Mouse (Mus musculus) CH12.LX (cell line): ENCODE measurements around the gene Gm11938. TPM values are rescaled to one million over a fixed set of nuclear protein-coding genes. Genes with fewer than 3 reads are reported as not detected.
"Not testable (repeated sequence)": the region's sequence is repeated elsewhere in the genome, so short reads cannot be mapped to it uniquely, and the experiment has no call there.

ENCODE experiments used
- DNase-seq: peaks from one replicate; pipeline ENCODE4 v3.0.0-alpha.2; 2013; ENCODE audit errors: extremely low read depth
- H3K27ac ChIP-seq: 2 replicates; pipeline ENCODE4 v1.5.1; 2012; ENCODE audit warnings: low read depth, mild to moderate bottlenecking, control low read depth, moderate library complexity; ENCODE audit not compliant: insufficient read depth
- H3K27me3 ChIP-seq: replicated peaks from 2 replicates; pipeline ENCODE3; 2012; ENCODE audit warnings: inconsistent platforms
- H3K36me3 ChIP-seq, 2 experiments: replicated peaks in 1 of 2; 2 replicates each; pipeline versions ENCODE3 to v1.6.1; 2012; ENCODE audit warnings: inconsistent platforms in 1 of 2, low read length in 1 of 2, mild to moderate bottlenecking in 1 of 2, mixed read lengths in 1 of 2, moderate library complexity in 1 of 2; ENCODE audit not compliant: control insufficient read depth in 1 of 2, insufficient read depth in 1 of 2
- H3K4me1 ChIP-seq, 2 experiments: 2 replicates each; pipeline ENCODE4 v1.6.1; 2012; ENCODE audit warnings: inconsistent platforms in 1 of 2, moderate library complexity in 1 of 2; ENCODE audit not compliant: insufficient read depth in 2 of 2, control insufficient read depth in 1 of 2
- H3K4me2 ChIP-seq: 2 replicates; pipeline ENCODE4 v1.6.1; 2012; ENCODE audit warnings: low read depth, mild to moderate bottlenecking, control low read depth; ENCODE audit not compliant: poor library complexity, insufficient read depth, severe bottlenecking
- H3K4me3 ChIP-seq, 3 experiments: fragments of 150-350 bp in 1 of 3; sonication (generic) in 1 of 3; replicated peaks in 1 of 3; 2 replicates each; pipeline versions ENCODE3 to v1.5.1; 2011 to 2012; ENCODE audit warnings: low read depth in 2 of 3, low read length in 2 of 3, mild to moderate bottlenecking in 2 of 3, moderate library complexity in 2 of 3, control low read depth in 1 of 3, improper control_type of control experiment in 1 of 3, inconsistent platforms in 1 of 3, mixed read lengths in 1 of 3; ENCODE audit not compliant: poor library complexity in 1 of 3
- H3K79me2 ChIP-seq: replicated peaks from 2 replicates; pipeline ENCODE4 v1.6.1; 2012; ENCODE audit warnings: mild to moderate bottlenecking, moderate library complexity; ENCODE audit not compliant: control insufficient read depth, poor library complexity, insufficient read depth, severe bottlenecking; ENCODE audit errors: extremely low read depth
- H3K9ac ChIP-seq: 2 replicates; pipeline ENCODE4 v1.6.1; 2012; ENCODE audit warnings: low read depth, mild to moderate bottlenecking, control low read depth, moderate library complexity; ENCODE audit not compliant: insufficient read depth
- H3K9me3 ChIP-seq: replicated peaks from 2 replicates; pipeline ENCODE3; 2012; ENCODE audit warnings: low read length, inconsistent platforms, mixed read lengths
- BHLHE40 ChIP-seq: IDR thresholded peaks from 2 replicates; pipeline ENCODE4 v1.6.1; 2011; ENCODE audit warnings: mild to moderate bottlenecking, low read depth, low read length, improper control_type of control experiment
- CHD1 ChIP-seq: IDR thresholded peaks from 2 replicates; pipeline ENCODE4 v1.6.1; 2012; ENCODE audit warnings: low read depth, low read length, improper control_type of control experiment, inconsistent platforms
- CHD2 ChIP-seq: IDR thresholded peaks from 2 replicates; pipeline ENCODE4 v1.6.1; 2011; ENCODE audit warnings: low read length, improper control_type of control experiment
- CTCF ChIP-seq, 2 experiments: IDR thresholded peaks in 1 of 2; conservative IDR thresholded peaks in 1 of 2; 2 replicates each; pipeline ENCODE4 v1.5.1; 2011 to 2012; ENCODE audit warnings: low read depth in 2 of 2, low read length in 2 of 2, improper control_type of control experiment in 1 of 2, inconsistent platforms in 1 of 2, mild to moderate bottlenecking in 1 of 2, moderate library complexity in 1 of 2
- ELF1 ChIP-seq: IDR thresholded peaks from 2 replicates; pipeline ENCODE4 v1.6.1; 2014; ENCODE audit warnings: low read depth, mild to moderate bottlenecking, inconsistent platforms, low read length, improper control_type of control experiment
- GABPA ChIP-seq: IDR thresholded peaks from 2 replicates; pipeline ENCODE4 v1.6.1; 2012; ENCODE audit warnings: low read depth, low read length, improper control_type of control experiment, inconsistent platforms; ENCODE audit not compliant: insufficient replicate concordance
- MAX ChIP-seq: IDR thresholded peaks from 2 replicates; pipeline ENCODE4 v1.6.1; 2011; ENCODE audit warnings: low read length, improper control_type of control experiment
- MAZ ChIP-seq: IDR thresholded peaks from 2 replicates; pipeline ENCODE4 v1.6.1; 2012; ENCODE audit warnings: low read depth, mild to moderate bottlenecking, inconsistent platforms, low read length, improper control_type of control experiment, moderate library complexity
- MEF2A ChIP-seq: IDR thresholded peaks from 2 replicates; pipeline ENCODE4 v1.6.1; 2014; ENCODE audit warnings: low read depth, mild to moderate bottlenecking, inconsistent platforms, low read length, improper control_type of control experiment, borderline replicate concordance
- MXI1 ChIP-seq: IDR thresholded peaks from 2 replicates; pipeline ENCODE4 v1.6.1; 2011; ENCODE audit warnings: mild to moderate bottlenecking, low read depth, low read length, improper control_type of control experiment
- PAX5 ChIP-seq: IDR thresholded peaks from 2 replicates; pipeline ENCODE4 v1.6.1; 2012; ENCODE audit warnings: low read length, inconsistent platforms, mixed read lengths
- RCOR1 ChIP-seq: conservative IDR thresholded peaks from 2 replicates; pipeline ENCODE4 v1.6.1; 2012; ENCODE audit warnings: low read depth, mild to moderate bottlenecking, inconsistent platforms, low read length, improper control_type of control experiment
- SMC3 ChIP-seq: IDR thresholded peaks from 2 replicates; pipeline ENCODE4 v1.6.1; 2011; ENCODE audit warnings: low read depth, low read length, improper control_type of control experiment
- TBP ChIP-seq: conservative IDR thresholded peaks from 2 replicates; pipeline ENCODE4 v1.6.1; 2011; ENCODE audit warnings: low read depth, low read length, improper control_type of control experiment
- UBTF ChIP-seq: IDR thresholded peaks from 2 replicates; pipeline ENCODE4 v1.6.1; 2012; ENCODE audit warnings: low read depth, mild to moderate bottlenecking, inconsistent platforms, low read length, improper control_type of control experiment, moderate library complexity
- USF2 ChIP-seq: conservative IDR thresholded peaks from 2 replicates; pipeline ENCODE4 v1.6.1; 2011; ENCODE audit warnings: low read depth, low read length, improper control_type of control experiment
- ZKSCAN1 ChIP-seq: IDR thresholded peaks from 2 replicates; pipeline ENCODE4 v1.6.1; 2012; ENCODE audit warnings: low read depth, inconsistent platforms, low read length, improper control_type of control experiment, borderline replicate concordance
- dilution Hi-C: fragments of 300-500 bp; cut with MboI; formaldehyde crosslinking; loops from 2 replicates; pipeline ENCODE4 v1.14.3; 2020; ENCODE audit warnings: low sequenced_read_pairs; ENCODE audit not compliant: extremely low pct_unique_long_range_greater_than_20kb, extremely low pct_ligation_motif_present
- in situ Hi-C: fragments of 300-500 bp; cut with MboI; formaldehyde crosslinking; loops from 3 replicates; pipeline ENCODE4 v1.14.3; 2019; ENCODE audit warnings: low sequenced_read_pairs, low pct_ligation_motif_present, low pct_unique_long_range_greater_than_20kb, mixed read lengths
- polyA plus RNA-seq: library from polyadenylated mRNA; unstranded; fragments of >175 nt; gene quantifications from 2 replicates; pipeline ENCODE4 v1.2.1, GENCODE M21; 2012; ENCODE audit warnings: low read depth; ENCODE audit not compliant: insufficient read length
- total RNA-seq, 2 experiments: library from RNA; depleted of rRNA; stranded (reverse); fragments of 300-350 nt in 1 of 2; fragments of >200 nt in 1 of 2; gene quantifications; 2 replicates each; pipeline ENCODE4 v1.2.3; 2012 to 2014

The Gm11938 gene
- total RNA-seq (2012; rRNA removed) (not detected in 2 replicates), total RNA-seq (2014; rRNA removed) (not detected in 2 replicates), polyA plus RNA-seq (not detected in 2 replicates)

DNA sequence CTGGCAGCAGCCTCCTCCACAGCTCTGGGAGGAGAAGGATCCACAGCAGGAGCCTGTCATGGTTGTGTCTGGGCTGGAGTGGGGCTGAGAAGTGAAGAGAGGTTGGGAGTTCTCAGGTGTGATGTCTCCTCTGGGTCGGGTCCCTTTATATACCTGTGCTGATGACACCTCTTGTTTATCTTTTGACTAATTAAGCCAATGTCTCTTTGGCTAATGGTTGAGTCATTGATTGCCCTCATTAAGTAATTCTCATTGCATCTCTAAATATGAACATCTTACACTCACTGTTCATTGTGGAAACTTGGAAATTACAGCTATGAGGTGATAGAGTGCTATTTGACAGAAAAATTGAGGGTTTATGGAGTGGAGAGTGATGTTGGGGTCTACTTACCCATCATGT is at the start of gene Gm11938:
Gene Gm11938 (minus strand): TSS at position 101 of the 400 bp plus-strand sequence.
- H3K4me2 ChIP-seq, H3K36me3 ChIP-seq, H3K9ac ChIP-seq, H3K27ac ChIP-seq, DNase-seq, H3K9me3 ChIP-seq, H3K4me3 ChIP-seq, in situ Hi-C loops, H3K4me1 ChIP-seq, dilution Hi-C loops, H3K79me2 ChIP-seq: not testable (repeated sequence)
- peaks cover 73% of the 10 kb centered on the region for H3K27me3 ChIP-seq

GRCm38 (mm10) chr11:99650136-99650535 is 47.0 kb upstream of the Gm11938 start, which contains the start of gene Gm11555:
Gm11555 (minus strand) TSS chr11:99650236.
- Histone ChIP-seq H3K9me3 (peaks cover 3% of the 10 kb centered on the region), H3K4me1 (no peaks in the 10 kb centered on the region), H3K9ac (no peak within 1 kb of the TSS), H3K36me3 (no peaks in the 10 kb centered on the region), H3K4me3 (no peak within 1 kb of the TSS), H3K27me3 (peaks cover 80% of the 10 kb centered on the region), H3K27ac (no peak within 1 kb of the TSS), H3K79me2 (no peaks in the 10 kb centered on the region), H3K4me2 (no peak within 1 kb of the TSS)
- TF ChIP-seq USF2 (no peak), UBTF (no peak), CHD2 (no peak), RCOR1 (no peak), MXI1 (no peak), SMC3 (no peak), CHD1 (no peak), CTCF (conservative IDR thresholded peaks at IDR 0.05 in 1 of 2, IDR thresholded peaks at IDR 0.05 in 1 of 2; ENCODE audit: low read depth in 2 of 2, low read length in 2 of 2) (no peak), PAX5 (no peak), MAX (no peak), MAZ (no peak), MEF2A (no peak), ZKSCAN1 (no peak), GABPA (no peak), BHLHE40 (no peak), ELF1 (no peak), TBP (no peak)
- DNase-seq = no peak
- dilution Hi-C loops (no loop called here), in situ Hi-C loops (no loop called here)
